Mouse (Mus musculus) kidney, postnatal 0 days (tissue): Measurements from ENCODE around the gene Gm6034. TPM values are rescaled to one million over a fixed set of nuclear protein-coding genes. Genes with fewer than 3 reads are reported as not detected.
"Not testable (repeated sequence)": the region's sequence is repeated elsewhere in the genome, so short reads cannot be mapped to it uniquely, and the experiment has no call there.

ENCODE experiments used
- ATAC-seq: fragments of 200-750 bp; cut with Nextera tagmentation; replicated peaks from 2 replicates; pipeline ENCODE4 v1.8.0; 2017; ENCODE audit warnings: low read depth, moderate number of reproducible peaks, moderate TSS enrichment, moderate library complexity; ENCODE audit not compliant: low FRiP score
- DNase-seq: peaks from one replicate; pipeline ENCODE4 v3.0.0-alpha.2; 2016; ENCODE audit warnings: low spot score
- H3K27ac ChIP-seq: fragments of 300-500 bp; sonication (generic); 2 replicates; pipeline ENCODE4 v1.5.1; 2014; ENCODE audit warnings: mild to moderate bottlenecking
- H3K27me3 ChIP-seq: fragments of 300-500 bp; sonication (generic); 2 replicates; pipeline ENCODE4 v1.6.1; 2014; ENCODE audit warnings: low read length, mixed read lengths; ENCODE audit not compliant: insufficient read depth
- H3K36me3 ChIP-seq: fragments of 300-500 bp; sonication (generic); 2 replicates; pipeline ENCODE4 v1.6.1; 2014; ENCODE audit warnings: low read length, mixed read lengths; ENCODE audit not compliant: insufficient read depth
- H3K4me1 ChIP-seq: fragments of 300-500 bp; sonication (generic); replicated peaks from 2 replicates; pipeline ENCODE4 v1.6.1; 2014; ENCODE audit warnings: antibody characterized with exemption, low read length, mixed read lengths; ENCODE audit not compliant: insufficient read depth
- H3K4me2 ChIP-seq: fragments of 300-500 bp; sonication (generic); 2 replicates; pipeline ENCODE4 v1.6.1; 2014; ENCODE audit warnings: mild to moderate bottlenecking, low read length, moderate library complexity, mixed read lengths
- H3K4me3 ChIP-seq: fragments of 300-500 bp; sonication (generic); replicated peaks from 2 replicates; pipeline ENCODE4 v1.5.1; 2014; ENCODE audit warnings: low read depth, low read length
- H3K9ac ChIP-seq: fragments of 300-500 bp; sonication (generic); 2 replicates; pipeline ENCODE4 v1.6.1; 2014; ENCODE audit warnings: low read depth, low read length
- H3K9me3 ChIP-seq: fragments of 300-500 bp; sonication (generic); replicated peaks from 2 replicates; pipeline ENCODE4 v1.6.1; 2016; ENCODE audit warnings: low read length, inconsistent platforms, mixed read lengths
- CTCF ChIP-seq: IDR thresholded peaks from 2 replicates; pipeline ENCODE4 v1.5.1; 2016; ENCODE audit warnings: antibody characterized with exemption, low read depth, mild to moderate bottlenecking, moderate library complexity
- WGBS: fragments of 180-500 bp; shearing (Covaris S2); extraction: QIAGEN DNeasy Blood & Tissue Kit; methylation state at CpG from one replicate; pipeline ENCODE4 v1.1.7; 2014; 5-methylcytosine and 5-hydroxymethylcytosine counted together
- polyA plus RNA-seq: library from polyadenylated mRNA; unstranded; fragments of >200 nt; fragmentation: Nextera tagmentation; extraction: Ambion mirVana; gene quantifications from 2 replicates; pipeline ENCODE4 v1.2.1, GENCODE M21; 2015

Gm6034 gene
- polyA plus RNA-seq, 1 experiment from 2014 or later = not detected

DNA sequence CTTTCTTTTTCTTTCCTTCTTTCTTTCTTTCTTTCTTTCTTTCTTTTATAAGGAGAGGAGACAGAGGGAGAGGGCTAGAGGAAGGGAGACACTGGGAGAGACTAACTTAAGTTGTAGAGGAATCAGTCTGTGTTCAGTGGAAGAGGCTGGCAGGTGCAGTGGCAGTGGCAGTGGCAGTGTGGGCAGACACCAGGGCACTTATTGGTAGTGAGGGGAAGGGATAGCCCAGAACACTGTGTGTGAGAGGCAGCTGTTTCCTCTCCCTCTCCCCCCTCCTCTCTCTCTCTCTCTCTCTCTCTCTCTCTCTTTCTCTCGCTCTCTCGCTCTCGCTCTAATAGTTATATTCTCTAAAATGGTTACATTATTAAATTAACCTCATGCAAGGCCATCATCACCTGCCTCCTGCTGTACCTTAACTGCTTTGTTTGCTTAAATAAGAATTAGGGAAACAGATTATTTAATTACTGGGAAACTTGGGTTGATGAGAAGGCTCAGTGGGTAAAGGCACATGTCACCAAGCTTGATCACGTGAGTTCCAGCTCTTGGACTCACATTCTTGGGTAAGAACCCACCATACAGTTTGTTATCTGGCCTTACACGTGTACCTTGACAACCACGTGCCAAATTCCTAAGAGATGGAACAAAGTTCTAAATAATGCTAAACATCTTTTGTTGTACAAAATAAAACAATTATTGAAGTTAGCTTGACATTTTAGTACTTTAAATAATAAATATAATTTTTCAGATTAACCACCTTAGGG, 44.0 kb upstream of the Gm6034 start:
- H3K27ac ChIP-seq = no peak overlapping the region
- no peak overlapping the region for H3K4me2 ChIP-seq
- no peak overlapping the region for H3K9ac ChIP-seq
- H3K9me3 ChIP-seq = no peaks in the 10 kb centered on the region
- WGBS = 83% methylated on average over 6 of the region's 6 CpGs
- TF ChIP-seq CTCF = no peak
- no peak for ATAC-seq
- no peaks in the 10 kb centered on the region for H3K27me3 ChIP-seq
- no peak for DNase-seq
- H3K4me1 ChIP-seq = no peaks in the 10 kb centered on the region
- H3K36me3 ChIP-seq = no peaks in the 10 kb centered on the region
- no peak overlapping the region for H3K4me3 ChIP-seq

DNA sequence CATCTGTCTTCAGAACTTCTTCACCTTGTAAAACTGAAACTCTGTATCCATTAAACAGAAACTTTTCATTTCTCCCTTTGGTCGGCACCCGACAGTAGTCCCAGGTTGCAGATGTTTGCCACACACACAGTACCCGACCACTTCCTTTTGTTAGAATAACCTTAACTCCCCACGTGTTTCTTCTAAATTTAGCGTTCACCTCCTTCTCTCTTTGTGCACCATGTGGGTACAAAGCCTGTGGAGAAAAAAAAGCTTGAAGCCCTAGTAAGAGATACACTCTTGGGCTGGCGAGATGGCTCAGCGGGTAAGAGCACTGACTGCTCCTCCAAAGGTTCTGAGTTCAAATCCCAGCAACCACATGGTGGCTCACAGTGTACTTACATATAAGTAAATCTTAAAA, 43.4 kb upstream of the Gm6034 start:
- H3K36me3 ChIP-seq = no peaks in the 10 kb centered on the region
- no peak overlapping the region for H3K27ac ChIP-seq
- TF ChIP-seq CTCF = no peak
- H3K27me3 ChIP-seq = no peaks in the 10 kb centered on the region
- no peak overlapping the region for H3K4me2 ChIP-seq
- no peaks in the 10 kb centered on the region for H3K4me1 ChIP-seq
- WGBS = 78% methylated on average over 7 of the region's 7 CpGs
- no peak overlapping the region for H3K4me3 ChIP-seq
- no peak overlapping the region for H3K9ac ChIP-seq
- DNase-seq (no peak), ATAC-seq (no peak)
- H3K9me3 ChIP-seq = no peaks in the 10 kb centered on the region

DNA sequence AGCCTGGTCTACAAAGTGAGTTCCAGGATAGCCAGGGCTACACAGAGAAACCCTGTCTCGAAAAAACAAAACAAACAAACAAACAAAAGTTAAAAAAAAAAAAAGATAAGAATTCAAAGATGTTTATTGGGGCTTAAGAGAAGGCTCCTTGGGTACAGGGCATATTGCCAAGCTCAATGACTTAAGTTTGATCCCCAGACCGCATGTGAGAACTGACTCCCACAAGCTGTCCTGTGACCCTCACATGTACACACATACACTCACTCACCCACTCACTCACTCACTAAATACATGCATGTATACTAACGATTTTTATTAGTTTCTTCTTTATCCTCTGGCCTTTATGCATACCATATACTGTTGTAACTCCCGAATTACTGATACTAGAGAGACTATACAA, 42.4 kb upstream of the Gm6034 start:
- Histone ChIP-seq H3K4me1 (no peaks in the 10 kb centered on the region), H3K4me3 (no peak overlapping the region), H3K9ac (no peak overlapping the region), H3K27ac (no peak overlapping the region), H3K4me2 (no peak overlapping the region), H3K27me3 (no peaks in the 10 kb centered on the region), H3K36me3 (no peaks in the 10 kb centered on the region), H3K9me3 (no peaks in the 10 kb centered on the region)
- WGBS = 65% methylated on average over 4 of the region's 4 CpGs
- no peak for TF ChIP-seq CTCF
- no peak for DNase-seq
- ATAC-seq = no peak

DNA sequence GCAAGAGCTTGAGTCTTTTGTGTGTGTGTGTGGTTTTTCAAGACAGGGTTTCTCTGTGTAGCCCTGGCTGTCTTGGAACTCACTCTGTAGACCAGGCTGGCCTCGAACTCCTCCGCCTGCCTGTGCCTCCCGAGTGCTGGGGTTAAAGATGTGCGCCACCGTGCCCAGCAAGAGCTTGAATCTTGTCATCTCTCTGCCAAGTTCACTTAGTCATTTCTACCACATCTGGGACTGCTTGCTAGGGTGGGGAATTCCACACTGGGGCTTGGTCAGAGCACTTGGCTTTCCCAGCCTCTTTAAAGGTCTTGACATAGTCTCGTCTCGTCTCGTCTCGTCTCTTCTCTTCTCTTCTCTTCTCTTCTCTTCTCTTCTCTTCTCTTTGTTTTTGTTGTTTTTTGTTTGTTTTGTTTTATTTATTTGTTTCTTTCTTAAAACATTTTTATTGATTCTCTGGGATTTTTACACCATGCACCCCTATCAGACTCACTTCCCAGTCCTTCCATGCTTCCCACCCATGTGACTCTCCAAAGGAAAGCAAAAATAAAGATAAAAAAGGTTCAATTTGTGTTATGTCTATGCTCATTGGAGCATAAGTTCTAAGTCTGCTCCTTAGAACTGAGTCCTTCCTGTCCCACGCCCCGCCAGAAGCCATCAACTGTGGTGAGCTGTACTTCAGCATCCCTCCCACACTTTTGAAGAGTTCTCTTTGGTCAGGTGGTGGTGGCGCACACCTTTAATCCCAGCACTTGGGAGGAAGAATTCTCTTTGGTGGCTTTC, 41.5 kb upstream of the Gm6034 start:
- Histone ChIP-seq H3K27ac (no peak overlapping the region), H3K4me2 (no peak overlapping the region), H3K9ac (no peak overlapping the region), H3K4me3 (no peak overlapping the region), H3K27me3 (no peaks in the 10 kb centered on the region), H3K36me3 (no peaks in the 10 kb centered on the region), H3K4me1 (no peaks in the 10 kb centered on the region), H3K9me3 (no peaks in the 10 kb centered on the region)
- TF ChIP-seq CTCF = no peak
- ATAC-seq (no peak), DNase-seq (no peak)
- WGBS = 85% methylated on average over 12 of the region's 12 CpGs

DNA sequence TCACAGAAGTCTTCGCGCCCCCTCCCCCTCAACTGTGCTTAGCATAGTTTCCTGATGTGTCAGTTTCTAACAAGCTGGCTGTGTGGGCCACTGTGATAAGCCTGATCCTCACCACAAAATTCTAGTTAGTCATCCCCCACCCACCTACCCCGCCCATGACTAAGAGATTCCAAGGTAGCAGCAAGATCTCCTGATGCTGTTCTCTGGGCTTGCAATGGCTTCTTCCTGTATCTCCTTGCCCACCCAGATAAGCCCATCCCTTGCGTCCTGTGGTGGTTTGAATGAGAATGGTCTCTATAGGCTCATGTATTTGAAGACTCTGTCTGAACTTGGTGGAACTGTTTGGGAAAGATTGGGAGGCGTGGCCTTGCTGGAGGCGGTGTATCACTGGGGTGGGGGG, 40.8 kb upstream of the Gm6034 start:
- H3K4me3 ChIP-seq = no peak overlapping the region
- no peaks in the 10 kb centered on the region for H3K9me3 ChIP-seq
- H3K36me3 ChIP-seq = no peaks in the 10 kb centered on the region
- H3K27me3 ChIP-seq = no peaks in the 10 kb centered on the region
- no peaks in the 10 kb centered on the region for H3K4me1 ChIP-seq
- no peak overlapping the region for H3K9ac ChIP-seq
- H3K27ac ChIP-seq = no peak overlapping the region
- 91% methylated on average over 6 of the region's 6 CpGs for WGBS
- ATAC-seq = no peak
- TF ChIP-seq CTCF = no peak
- no peak overlapping the region for H3K4me2 ChIP-seq
- DNase-seq = no peak

DNA sequence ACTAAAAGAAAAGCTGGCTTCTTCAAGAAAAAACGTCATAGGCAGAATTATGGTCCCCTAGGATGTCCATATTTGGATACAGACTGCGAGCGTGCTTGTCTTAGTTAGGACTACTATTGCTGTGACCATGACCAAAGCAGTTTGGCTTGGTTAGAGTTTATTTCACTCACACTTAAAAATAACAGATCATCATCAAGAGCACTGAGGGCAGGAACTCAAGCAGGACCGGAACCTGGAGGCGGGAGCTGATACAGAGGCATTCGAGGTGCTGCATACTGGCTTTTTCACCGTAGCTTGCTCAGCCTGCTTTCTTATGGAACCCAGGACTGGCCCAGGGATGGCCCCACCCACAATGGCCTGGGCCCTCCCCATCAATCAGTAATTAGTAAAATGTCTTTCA, 39.4 kb upstream of the Gm6034 start:
- Histone ChIP-seq H3K4me2 (no peak overlapping the region), H3K36me3 (no peaks in the 10 kb centered on the region), H3K4me1 (no peaks in the 10 kb centered on the region), H3K27me3 (no peaks in the 10 kb centered on the region), H3K27ac (no peak overlapping the region), H3K9ac (no peak overlapping the region), H3K4me3 (no peak overlapping the region), H3K9me3 (no peaks in the 10 kb centered on the region)
- TF ChIP-seq CTCF = no peak
- DNase-seq (no peak), ATAC-seq (no peak)
- WGBS = 90% methylated on average over 7 of the region's 7 CpGs

DNA sequence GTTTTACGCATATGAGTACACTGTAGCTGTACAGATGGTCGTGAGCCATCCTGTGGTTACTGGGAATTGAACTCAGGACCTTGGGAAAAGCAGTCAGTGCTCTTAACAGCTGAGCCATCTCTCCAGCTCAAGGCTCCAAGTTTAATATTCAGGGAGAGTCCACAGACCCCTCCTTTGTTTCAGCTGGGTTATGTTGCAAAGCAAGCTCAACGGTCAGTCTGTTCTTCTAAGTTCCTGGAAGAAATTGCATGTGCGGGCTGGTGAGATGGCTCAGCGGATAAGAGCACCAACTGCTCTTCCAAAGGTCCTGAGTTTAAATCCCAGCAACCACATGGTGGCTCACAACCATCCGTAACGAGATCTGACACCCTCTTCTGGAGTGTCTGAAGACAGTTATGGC, 38.4 kb upstream of the Gm6034 start:
- H3K4me1 ChIP-seq, DNase-seq, H3K4me2 ChIP-seq, H3K27ac ChIP-seq, H3K9me3 ChIP-seq, ATAC-seq, H3K27me3 ChIP-seq, H3K4me3 ChIP-seq, H3K9ac ChIP-seq, H3K36me3 ChIP-seq: not testable (repeated sequence)
- 90% methylated on average over 7 of the region's 7 CpGs for WGBS
